Mouse (Mus musculus) heart, adult 2 months (tissue): Measurements from ENCODE around the gene Gatc.

Experiments
- CTCF ChIP-seq: fragments of 200-600 bp; IDR thresholded peaks from 2 replicates; pipeline ENCODE4 v1.8.1; 2022; ENCODE audit warnings: antibody characterized with exemption, mild to moderate bottlenecking, moderate library complexity
- EP300 ChIP-seq: fragments of 200-500 bp; IDR thresholded peaks from 2 replicates; pipeline ENCODE4 v1.6.1; 2011; ENCODE audit warnings: low read depth, low read length, control low read depth; ENCODE audit not compliant: insufficient read depth
- POLR2A ChIP-seq: fragments of 200-500 bp; IDR thresholded peaks from 2 replicates; pipeline ENCODE4 v1.6.1; 2011; ENCODE audit warnings: mild to moderate bottlenecking, low read depth, low read length, control low read depth; ENCODE audit not compliant: insufficient read depth

GRCm38 (mm10) chr5:115333626-115334025 lies 7.4 kb downstream of the Gatc start:
- TF ChIP-seq POLR2A, result no peak
- no peak for TF ChIP-seq CTCF
- TF ChIP-seq EP300, result no peak
